Mouse (Mus musculus): ENCODE results near the gene Drosha. TPM values are rescaled to one million over a fixed set of nuclear protein-coding genes. Genes with fewer than 3 reads are reported as not detected.

Gene Drosha
- polyA plus RNA-seq, 1 experiment from 2014 or later: 38.8 TPM

DNA sequence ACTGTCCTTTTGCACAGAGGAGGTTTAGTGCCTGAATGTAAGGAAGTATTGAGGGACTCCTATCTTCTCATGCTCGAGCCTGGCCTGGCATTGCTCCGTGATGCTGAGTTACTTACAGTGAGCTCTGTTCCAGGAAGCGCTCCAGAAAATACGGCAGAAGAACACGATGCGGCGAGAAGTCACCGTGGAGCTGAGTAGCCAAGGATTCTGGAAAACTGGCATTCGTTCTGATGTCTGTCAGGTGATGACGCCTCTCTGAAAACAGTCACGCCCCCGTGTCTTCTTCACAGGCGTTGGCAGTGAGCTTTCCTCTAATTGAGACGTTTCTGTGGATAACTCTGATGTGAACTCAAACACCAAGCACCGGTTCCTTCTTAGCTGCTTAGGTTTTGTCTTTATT lies 60.2 kb downstream of the Drosha start:
- H3K9ac ChIP-seq (ENCODE audit: low read depth, low read length): no peak overlapping the region
- ATAC-seq (ENCODE audit: low read depth) (no peak), DNase-seq (ENCODE audit: low spot score) (no peak)
- WGBS: 88% methylated on average over 15 of the region's 15 CpGs
- no peak overlapping the region for H3K4me2 ChIP-seq (ENCODE audit: low read depth, low read length)
- H3K9me3 ChIP-seq (ENCODE audit: control insufficient read depth, low read length): no peaks in the 10 kb centered on the region
- no peaks in the 10 kb centered on the region for H3K4me1 ChIP-seq (ENCODE audit: control insufficient read depth, insufficient read depth, low read length)
- peaks cover 90% of the 10 kb centered on the region for H3K36me3 ChIP-seq (ENCODE audit: control insufficient read depth, insufficient read depth, low read length)
- H3K27me3 ChIP-seq (replicated peaks; ENCODE audit: control insufficient read depth, insufficient read depth, low read length): no peaks in the 10 kb centered on the region
- H3K4me3 ChIP-seq (ENCODE audit: low read depth, low read length): no peak overlapping the region
- no peak overlapping the region for H3K27ac ChIP-seq (replicated peaks; ENCODE audit: low read depth, low read length)

- 93% methylated on average over 11 of the region's 11 CpGs for WGBS
- H3K9me3 ChIP-seq (ENCODE audit: control insufficient read depth, low read length): no peaks in the 10 kb centered on the region
- H3K9ac ChIP-seq (ENCODE audit: low read depth, low read length): no peak overlapping the region
- H3K27ac ChIP-seq (replicated peaks; ENCODE audit: low read depth, low read length): no peak overlapping the region
- no peak overlapping the region for H3K4me2 ChIP-seq (ENCODE audit: low read depth, low read length)
- DNase-seq (ENCODE audit: low spot score) (no peak), ATAC-seq (ENCODE audit: low read depth) (no peak)
- H3K4me1 ChIP-seq (ENCODE audit: control insufficient read depth, insufficient read depth, low read length): no peaks in the 10 kb centered on the region
- H3K4me3 ChIP-seq (ENCODE audit: low read depth, low read length): no peak overlapping the region
- H3K27me3 ChIP-seq (replicated peaks; ENCODE audit: control insufficient read depth, insufficient read depth, low read length): no peaks in the 10 kb centered on the region
- peaks cover 91% of the 10 kb centered on the region for H3K36me3 ChIP-seq (ENCODE audit: control insufficient read depth, insufficient read depth, low read length)
Measured at GRCm38 (mm10) chr15:12885361-12885760, 60.7 kb downstream of the Drosha start.

GRCm38 (mm10) chr15:12887206-12887605 lies 62.6 kb downstream of the Drosha start:
- Histone ChIP-seq H3K4me3 (ENCODE audit: low read depth, low read length) (no peak overlapping the region), H3K9me3 (ENCODE audit: control insufficient read depth, low read length) (no peaks in the 10 kb centered on the region), H3K9ac (ENCODE audit: low read depth, low read length) (no peak overlapping the region), H3K4me2 (ENCODE audit: low read depth, low read length) (no peak overlapping the region), H3K27ac (replicated peaks; ENCODE audit: low read depth, low read length) (no peak overlapping the region), H3K36me3 (ENCODE audit: control insufficient read depth, insufficient read depth, low read length) (peaks cover 90% of the 10 kb centered on the region), H3K4me1 (ENCODE audit: control insufficient read depth, insufficient read depth, low read length) (no peaks in the 10 kb centered on the region), H3K27me3 (replicated peaks; ENCODE audit: control insufficient read depth, insufficient read depth, low read length) (no peaks in the 10 kb centered on the region)
- ATAC-seq (ENCODE audit: low read depth) (no peak), DNase-seq (ENCODE audit: low spot score) (no peak)
- WGBS: 95% methylated on average over 8 of the region's 8 CpGs

- H3K36me3 ChIP-seq (ENCODE audit: control insufficient read depth, insufficient read depth, low read length): peaks cover 84% of the 10 kb centered on the region
- ATAC-seq (ENCODE audit: low read depth) (no peak), DNase-seq (ENCODE audit: low spot score) (no peak)
- no peaks in the 10 kb centered on the region for H3K9me3 ChIP-seq (ENCODE audit: control insufficient read depth, low read length)
- 87% methylated on average over 4 of the region's 4 CpGs for WGBS
- H3K27ac ChIP-seq (replicated peaks; ENCODE audit: low read depth, low read length): no peak overlapping the region
- no peak overlapping the region for H3K4me3 ChIP-seq (ENCODE audit: low read depth, low read length)
- no peaks in the 10 kb centered on the region for H3K27me3 ChIP-seq (replicated peaks; ENCODE audit: control insufficient read depth, insufficient read depth, low read length)
- no peaks in the 10 kb centered on the region for H3K4me1 ChIP-seq (ENCODE audit: control insufficient read depth, insufficient read depth, low read length)
- no peak overlapping the region for H3K4me2 ChIP-seq (ENCODE audit: low read depth, low read length)
- H3K9ac ChIP-seq (ENCODE audit: low read depth, low read length): no peak overlapping the region
Measured at GRCm38 (mm10) chr15:12888312-12888711, 63.7 kb downstream of the Drosha start.

GRCm38 (mm10) chr15:12889909-12890308 lies 65.3 kb downstream of the Drosha start:
- no peak overlapping the region for H3K9ac ChIP-seq (ENCODE audit: low read depth, low read length)
- DNase-seq (ENCODE audit: low spot score) (no peak), ATAC-seq (ENCODE audit: low read depth) (no peak)
- no peak overlapping the region for H3K4me3 ChIP-seq (ENCODE audit: low read depth, low read length)
- H3K4me2 ChIP-seq (ENCODE audit: low read depth, low read length): no peak overlapping the region
- H3K27ac ChIP-seq (replicated peaks; ENCODE audit: low read depth, low read length): no peak overlapping the region
- no peaks in the 10 kb centered on the region for H3K27me3 ChIP-seq (replicated peaks; ENCODE audit: control insufficient read depth, insufficient read depth, low read length)
- H3K36me3 ChIP-seq (ENCODE audit: control insufficient read depth, insufficient read depth, low read length): peaks cover 84% of the 10 kb centered on the region
- H3K9me3 ChIP-seq (ENCODE audit: control insufficient read depth, low read length): no peaks in the 10 kb centered on the region
- no peaks in the 10 kb centered on the region for H3K4me1 ChIP-seq (ENCODE audit: control insufficient read depth, insufficient read depth, low read length)
- WGBS: 87% methylated on average over 11 of the region's 11 CpGs

- Histone ChIP-seq H3K4me2 (ENCODE audit: low read depth, low read length) (no peak overlapping the region), H3K27me3 (replicated peaks; ENCODE audit: control insufficient read depth, insufficient read depth, low read length) (no peaks in the 10 kb centered on the region), H3K9me3 (ENCODE audit: control insufficient read depth, low read length) (no peaks in the 10 kb centered on the region), H3K36me3 (ENCODE audit: control insufficient read depth, insufficient read depth, low read length) (peaks cover 72% of the 10 kb centered on the region), H3K9ac (ENCODE audit: low read depth, low read length) (no peak overlapping the region), H3K27ac (replicated peaks; ENCODE audit: low read depth, low read length) (no peak overlapping the region), H3K4me1 (ENCODE audit: control insufficient read depth, insufficient read depth, low read length) (no peaks in the 10 kb centered on the region), H3K4me3 (ENCODE audit: low read depth, low read length) (no peak overlapping the region)
- 92% methylated on average over 13 of the region's 13 CpGs for WGBS
- ATAC-seq (ENCODE audit: low read depth): no peak
- no peak for DNase-seq (ENCODE audit: low spot score)
Measured at GRCm38 (mm10) chr15:12895426-12895825, 70.8 kb downstream of the Drosha start.

DNA sequence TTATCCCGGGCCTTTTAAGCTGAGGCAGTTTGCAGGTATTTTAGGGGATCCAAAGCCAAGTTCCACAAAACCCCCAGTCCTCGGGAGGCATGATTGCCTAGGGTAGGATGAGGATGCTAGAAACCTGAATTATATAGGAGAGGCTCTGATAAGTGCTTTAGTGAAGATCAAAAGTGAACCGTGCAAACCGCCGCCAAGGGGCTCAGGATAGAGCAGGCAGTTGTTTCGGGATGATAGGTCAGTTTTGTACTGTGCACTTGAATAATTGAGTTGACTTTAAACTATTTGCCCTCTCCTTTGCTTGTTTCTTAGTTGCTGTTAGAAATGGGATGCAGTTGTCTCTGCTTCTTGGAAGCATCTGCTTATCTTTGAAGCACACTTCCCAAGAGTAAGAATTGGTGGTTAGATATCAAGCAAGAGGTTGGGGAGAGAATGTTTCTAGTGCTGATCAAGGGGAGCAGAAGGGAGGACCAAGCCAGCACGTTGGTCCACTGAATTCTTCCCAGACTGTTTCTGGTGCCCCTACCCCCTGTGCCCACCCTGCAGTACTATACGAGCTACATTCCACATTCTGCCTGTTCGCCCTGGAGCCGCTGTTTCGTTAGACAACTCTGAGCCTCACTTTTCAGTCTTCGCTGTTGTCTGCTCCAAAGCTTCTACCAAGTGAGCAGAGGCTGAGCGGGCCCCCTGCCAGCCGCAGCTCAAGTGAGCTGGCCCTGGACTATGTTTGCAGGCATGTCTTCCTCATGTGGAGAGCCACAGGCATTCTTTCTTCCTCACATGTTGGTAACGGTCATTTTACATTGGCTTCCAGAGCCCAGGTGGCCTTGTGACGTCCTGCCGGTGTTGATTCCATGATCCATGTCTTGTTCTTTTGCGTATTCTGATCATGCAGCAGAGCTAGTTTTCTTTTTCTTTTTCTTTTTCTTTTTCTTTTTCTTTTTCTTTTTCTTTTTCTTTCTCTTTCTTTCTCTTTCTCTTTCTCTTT lies 71.7 kb downstream of the Drosha start:
- H3K27ac ChIP-seq (replicated peaks; ENCODE audit: low read depth, low read length): no peak overlapping the region
- no peak overlapping the region for H3K4me2 ChIP-seq (ENCODE audit: low read depth, low read length)
- no peaks in the 10 kb centered on the region for H3K4me1 ChIP-seq (ENCODE audit: control insufficient read depth, insufficient read depth, low read length)
- no peak overlapping the region for H3K4me3 ChIP-seq (ENCODE audit: low read depth, low read length)
- H3K27me3 ChIP-seq (replicated peaks; ENCODE audit: control insufficient read depth, insufficient read depth, low read length): no peaks in the 10 kb centered on the region
- no peak for DNase-seq (ENCODE audit: low spot score)
- no peaks in the 10 kb centered on the region for H3K9me3 ChIP-seq (ENCODE audit: control insufficient read depth, low read length)
- H3K36me3 ChIP-seq (ENCODE audit: control insufficient read depth, insufficient read depth, low read length): peaks cover 73% of the 10 kb centered on the region
- 91% methylated on average over 18 of the region's 18 CpGs for WGBS
- no peak for ATAC-seq (ENCODE audit: low read depth)
- no peak overlapping the region for H3K9ac ChIP-seq (ENCODE audit: low read depth, low read length)

DNA sequence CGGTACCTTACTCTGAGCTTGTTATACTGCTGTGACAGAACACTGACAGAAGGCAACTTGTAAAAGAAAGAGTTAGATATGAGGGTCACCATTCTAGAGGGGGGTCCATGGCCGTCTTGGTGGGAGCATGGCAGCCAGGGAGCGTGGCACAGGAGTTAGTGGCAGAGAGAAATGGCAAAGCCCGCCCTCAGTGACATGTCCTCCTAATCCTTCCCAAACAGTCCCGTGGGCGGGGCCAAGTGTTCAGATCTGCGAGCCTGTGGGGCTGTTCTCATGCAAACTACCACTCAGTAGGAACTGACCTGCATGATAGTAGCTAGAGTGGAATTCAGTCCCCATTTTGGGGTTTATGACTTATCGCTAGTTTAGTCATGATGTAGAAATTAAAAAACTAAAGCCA lies 73.2 kb downstream of the Drosha start:
- no peak overlapping the region for H3K9ac ChIP-seq (ENCODE audit: low read depth, low read length)
- no peaks in the 10 kb centered on the region for H3K4me1 ChIP-seq (ENCODE audit: control insufficient read depth, insufficient read depth, low read length)
- no peak for ATAC-seq (ENCODE audit: low read depth)
- H3K27ac ChIP-seq (replicated peaks; ENCODE audit: low read depth, low read length): no peak overlapping the region
- no peak for DNase-seq (ENCODE audit: low spot score)
- H3K27me3 ChIP-seq (replicated peaks; ENCODE audit: control insufficient read depth, insufficient read depth, low read length): no peaks in the 10 kb centered on the region
- no peak overlapping the region for H3K4me2 ChIP-seq (ENCODE audit: low read depth, low read length)
- H3K9me3 ChIP-seq (ENCODE audit: control insufficient read depth, low read length): no peaks in the 10 kb centered on the region
- peaks cover 82% of the 10 kb centered on the region for H3K36me3 ChIP-seq (ENCODE audit: control insufficient read depth, insufficient read depth, low read length)
- 90% methylated on average over 8 of the region's 8 CpGs for WGBS
- no peak overlapping the region for H3K4me3 ChIP-seq (ENCODE audit: low read depth, low read length)

Measured in embryonic facial prominence, embryonic 14.5 days (tissue).